8 mouse cellular contexts compared by ENCODE assay signal in genomic region chr15:88876155-88877020, GRCm38 (mm10). TPM values are rescaled to one million over a fixed set of nuclear protein-coding genes. Genes with fewer than 3 reads are reported as not detected.
DNase-seq lines count a peak whose midpoint lies in the region; ATAC-seq lines count a peak whose summit lies in the region.

No protein-coding gene starts in this region.

- H3K36me3 ChIP-seq in hindbrain, embryonic 16.5 days (ENCODE audit: control insufficient read depth, insufficient read depth, low read length), result no peaks in the 10 kb centered on the region

- peak overlapping the region; percentile 25; the same call in 1 of the 2 replicates for H3K4me2 ChIP-seq in hindbrain, embryonic 16.5 days (ENCODE audit: low read length)

- 0 out of 2 replicates have a peak overlapping the region, but pooled peaks have one; percentile 29 for H3K9ac ChIP-seq in hindbrain, embryonic 16.5 days (ENCODE audit: low read depth, low read length)

- H3K27ac ChIP-seq in hindbrain, embryonic 16.5 days (ENCODE audit: low read depth, low read length), result no peak overlapping the region

- no peaks in the 10 kb centered on the region for H3K4me1 ChIP-seq in hindbrain, embryonic 16.5 days (ENCODE audit: control insufficient read depth, insufficient read depth, low read depth, low read length)

- peak; percentile 50; the same call in 1 of the 2 replicates for ATAC-seq in hindbrain, embryonic 16.5 days

- DNase-seq in T-cell, adult 2 months (ENCODE audit: low spot score), result peak; percentile 75
- peak; percentile 92 to 96 for DNase-seq in cerebellum, postnatal 10 days
- peak; percentile 75 to 77 for DNase-seq in frontal cortex, postnatal 36 days (ENCODE audit: low spot score in 2 of 2)
- peak; percentile 70 to 75 for DNase-seq in left cerebral cortex, postnatal 36 days (ENCODE audit: low spot score in 2 of 2)
- peak; percentile 73 for DNase-seq in mesoderm, embryonic 11.5 days (ENCODE audit: low read depth, low spot score)
- peak; percentile 45 to 46 for DNase-seq in right cerebral cortex, postnatal 36 days (ENCODE audit: low spot score in 2 of 2)
- peak; percentile 47 for DNase-seq in yolk sac, embryonic 10.5 days (ENCODE audit: low spot score)

- no peaks in the 10 kb centered on the region for H3K9me3 ChIP-seq in hindbrain, embryonic 16.5 days (ENCODE audit: control insufficient read depth, low read length)

- intact Hi-C loops in left cerebral cortex, postnatal 36 days (cut with DNase I), result loop anchor here (1.0 to 5.0 kb wide), 2 partner anchors 46 to 48 kb away; no protein-coding TSS in a partner anchor

- no peak overlapping the region for H3K4me3 ChIP-seq in hindbrain, embryonic 16.5 days (ENCODE audit: low read length)

- no peaks in the 10 kb centered on the region for H3K27me3 ChIP-seq in hindbrain, embryonic 16.5 days (replicated peaks; ENCODE audit: control insufficient read depth, insufficient read depth, low read length)

- 11% methylated on average over 28 of the region's 28 CpGs for WGBS in hindbrain, embryonic 16.5 days

RNA-seq across cellular contexts. Expression of gene Pim3, which starts 14.4 kb away (rescaled TPM):
- 71.4 and 77.4 TPM in 2 replicates for polyA plus RNA-seq in hindbrain, embryonic 16.5 days (2015; fragmentation: Nextera tagmentation; extraction: Ambion mirVana)
- 10 to 100 TPM; 35.0 to 51.0 TPM for total RNA-seq in left cerebral cortex, postnatal 36 days (2021)

RNA-seq across cellular contexts. Expression of gene Creld2, which starts 56.9 kb away (rescaled TPM):
- polyA plus RNA-seq in hindbrain, embryonic 16.5 days (2015; fragmentation: Nextera tagmentation; extraction: Ambion mirVana), result 61.0 and 61.9 TPM in 2 replicates
- total RNA-seq in left cerebral cortex, postnatal 36 days (2021), result 10 to 100 TPM; 17.5 to 26.0 TPM

RNA-seq across cellular contexts. Expression of gene Alg12, which starts 57.3 kb away (rescaled TPM):
- 9.5 and 10.1 TPM in 2 replicates for polyA plus RNA-seq in hindbrain, embryonic 16.5 days (2015; fragmentation: Nextera tagmentation; extraction: Ambion mirVana)
- total RNA-seq in left cerebral cortex, postnatal 36 days (2021), result 10 to 100 TPM; 12.8 to 15.7 TPM
